8 mouse cellular contexts compared by ENCODE assay signal in genomic region chr2:29787104-29787917, GRCm38 (mm10). TPM values are rescaled to one million over a fixed set of nuclear protein-coding genes. Genes with fewer than 3 reads are reported as not detected.
DNase-seq lines count a peak whose midpoint lies in the region; ATAC-seq and TF ChIP-seq lines count a peak whose summit lies in the region.

Coq4 (plus strand) TSS chr2:29787493.

- H3K27ac ChIP-seq in hindbrain, embryonic 14.5 days = peak within 1 kb of the TSS; percentile 68

- CTCF ChIA-PET in Patski (lab: Charles Lee) = no interaction called here

- peak; percentile 49 for ATAC-seq in Patski
- peak; percentile 85 for ATAC-seq in hindbrain, embryonic 14.5 days (ENCODE audit: low FRiP score)

- peak; percentile 80 for DNase-seq in Patski (ENCODE audit: low read depth, low spot score)
- peak; percentile 94 to 96 for DNase-seq in cerebellum, postnatal 14 days
- DNase-seq in frontal cortex, postnatal 25 days (ENCODE audit: low spot score in 2 of 2) = peak; percentile 85 to 88
- peak; percentile 97 for DNase-seq in hindbrain, embryonic 14.5 days (ENCODE audit: low spot score)
- peak; percentile 89 to 90 for DNase-seq in layer of hippocampus, postnatal 36 days
- DNase-seq in lung, postnatal 36 days = peak; percentile 98
- DNase-seq in retina, postnatal 1 day = peak; percentile 98
- peak; percentile 78 to 83 for DNase-seq in urinary bladder, adult 18-20 months (ENCODE audit: low spot score in 2 of 2)

- peaks cover 13% of the 10 kb centered on the region for H3K4me1 ChIP-seq in hindbrain, embryonic 14.5 days (replicated peaks; ENCODE audit: control insufficient read depth, insufficient read depth, low read length)

- no peaks in the 10 kb centered on the region for H3K9me3 ChIP-seq in hindbrain, embryonic 14.5 days (ENCODE audit: control insufficient read depth, low read length)

- peak within 1 kb of the TSS; percentile 85 for H3K4me2 ChIP-seq in hindbrain, embryonic 14.5 days (replicated peaks)

- peak within 1 kb of the TSS; percentile 66 for H3K4me3 ChIP-seq in hindbrain, embryonic 14.5 days (replicated peaks; ENCODE audit: low read length)

- POLR2A ChIA-PET in Patski (lab: Charles Lee) = no interaction called here

- no peaks in the 10 kb centered on the region for H3K27me3 ChIP-seq in Patski
- H3K27me3 ChIP-seq in hindbrain, embryonic 14.5 days (ENCODE audit: control insufficient read depth, insufficient read depth, low read length) = no peaks in the 10 kb centered on the region

- no peak for TF ChIP-seq CTCF in Patski (IDR thresholded peaks at IDR 0.05)

- in situ Hi-C loops in Patski (cut with MboI; ENCODE audit: low pct_unique_long_range_greater_than_20kb) = no loop called here

- peak within 1 kb of the TSS; percentile 77 for H3K9ac ChIP-seq in hindbrain, embryonic 14.5 days

- WGBS in hindbrain, embryonic 14.5 days = 2% methylated on average over 31 of the region's 31 CpGs

- H3K36me3 ChIP-seq in hindbrain, embryonic 14.5 days (replicated peaks; ENCODE audit: control insufficient read depth, insufficient read depth) = peaks cover 67% of the 10 kb centered on the region

RNA-seq across cellular contexts. Expression of gene Coq4, which starts in this region (rescaled TPM):
- 28.7 TPM for polyA plus RNA-seq in Patski (2021)
- polyA plus RNA-seq in hindbrain, embryonic 14.5 days (2014; fragmentation: Nextera tagmentation; extraction: Ambion mirVana) = 35.1 and 35.3 TPM in 2 replicates
- total RNA-seq in layer of hippocampus, postnatal 36 days (2021) = 10 to 100 TPM; 23.3 to 28.9 TPM

Comparison
In these comparisons a context has a peak if more than half of its experiments do, and no peak if none do; other contexts are left out.
1. Peak in every context shown above with its lines: DNase-seq, ATAC-seq, H3K4me3 ChIP-seq and H3K27ac ChIP-seq.